In genomic region chr11:118878605-118879245, GRCm38 (mm10) we compare ENCODE assay signal across 26 mouse cellular contexts. TPM values are rescaled to one million over a fixed set of nuclear protein-coding genes. Genes with fewer than 3 reads are reported as not detected.
"Had no signal": no experiment of that assay in that cellular context is flagged by ENCODE, and none has a peak within 500 bp of the region (broad histone marks: within the 10 kb centered on the region; RNA-seq: fewer than 3 reads in every experiment).

No protein-coding gene starts in this region.

- H3K9me3 ChIP-seq: heart, embryonic 10.5 days; hindbrain, embryonic 12.5 days; intestine, embryonic 15.5 days; limb, embryonic 13.5 days; limb, embryonic 15.5 days; liver, embryonic 12.5 days had no signal

- H3K36me3 ChIP-seq: heart, embryonic 10.5 days; heart, embryonic 12.5 days; hindbrain, embryonic 10.5 days; hindbrain, embryonic 12.5 days; intestine, embryonic 15.5 days; limb, embryonic 13.5 days; limb, embryonic 15.5 days; liver, embryonic 12.5 days had no signal

- H3K27me3 ChIP-seq: hindbrain, embryonic 12.5 days; intestine, embryonic 15.5 days; limb, embryonic 13.5 days; limb, embryonic 15.5 days; liver, embryonic 12.5 days had no signal

- H3K27ac ChIP-seq: gastrocnemius, adult 2 months; heart, embryonic 10.5 days; hindbrain, embryonic 10.5 days; hindbrain, embryonic 12.5 days; hindbrain, embryonic 14.5 days; intestine, embryonic 15.5 days; limb, embryonic 13.5 days; limb, embryonic 15.5 days; liver, embryonic 12.5 days; liver, embryonic 14.5 days had no signal

- ATAC-seq: hindbrain, embryonic 16.5 days; inflammation-experienced regulatory T-cells, adult 6 months; intestine, embryonic 15.5 days; intestine, postnatal 0 days; liver, embryonic 12.5 days had no signal

- H3K4me1 ChIP-seq: liver, embryonic 12.5 days had no signal

- H3K4me3 ChIP-seq: gastrocnemius, adult 2 months; heart, embryonic 10.5 days; heart, embryonic 12.5 days; hindbrain, embryonic 10.5 days; hindbrain, embryonic 12.5 days; intestine, embryonic 15.5 days; limb, embryonic 13.5 days; limb, embryonic 15.5 days; liver, embryonic 12.5 days had no signal

- DNase-seq: gastrocnemius, adult 2 months; gastrocnemius, postnatal 10 days; gastrocnemius, postnatal 25 days; heart, adult 18-20 months; heart, postnatal 10 days; heart, postnatal 4 days; kidney, adult 18-20 months; kidney, adult 8-10 months; kidney, postnatal 14 days; kidney, postnatal 36 days; layer of hippocampus, postnatal 36 days; left cerebral cortex, postnatal 4 days had no signal

RNA-seq across cellular contexts. Expression of gene Rbfox3, which starts 32.7 kb away (rescaled TPM):
- total RNA-seq: granulocyte monocyte progenitor cell, adult 5-6 weeks had no signal
